Mouse (Mus musculus): ENCODE results near the gene Zfp977.
"Not testable (repeated sequence)": the region's sequence is repeated elsewhere in the genome, so short reads cannot be mapped to it uniquely, and the experiment has no call there.

Zfp977 gene

DNA sequence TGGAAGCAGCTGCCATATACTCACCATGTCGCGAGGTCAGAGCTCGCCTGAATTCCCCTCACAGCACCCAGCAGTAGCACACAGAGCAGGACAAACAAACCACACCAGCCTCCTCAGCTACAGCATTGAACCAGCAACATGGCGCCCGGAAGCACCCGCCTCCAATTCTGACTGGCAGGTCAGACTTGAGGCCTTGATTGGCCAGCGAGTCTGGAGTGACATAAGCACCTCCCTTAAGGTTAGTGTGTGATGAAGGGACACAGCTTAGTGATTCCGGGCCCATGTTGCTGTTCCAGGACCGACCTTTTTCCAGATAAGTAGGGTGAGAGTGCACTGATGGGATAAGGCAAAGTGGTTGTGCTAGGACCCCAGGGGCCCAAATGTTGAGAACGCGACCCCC, at the start of gene Zfp977:
Gene Zfp977, minus strand, starts transcription at position 135 of the 400 bp plus-strand sequence.
- not testable (repeated sequence) for DNase-seq

DNA sequence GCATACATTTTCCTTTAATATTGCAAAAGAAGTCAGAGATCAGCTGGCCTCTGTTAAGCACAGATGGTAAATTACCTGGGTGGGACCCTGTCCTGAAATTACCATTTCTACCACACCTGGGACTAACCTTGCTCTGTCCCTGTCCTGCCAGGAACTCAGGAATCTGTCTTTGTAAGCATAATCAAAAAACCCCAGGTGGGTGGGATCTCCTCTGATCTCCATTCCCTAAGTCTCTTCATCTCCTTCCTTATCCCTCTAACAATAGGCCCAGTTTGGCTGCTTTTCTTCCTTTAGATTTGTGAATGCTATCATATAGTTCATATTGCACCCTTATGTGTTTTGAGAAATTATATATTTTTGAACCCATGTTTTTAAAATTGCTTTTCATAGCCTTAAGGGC, 38.7 kb upstream of the Zfp977 start:
- DNase-seq = not testable (repeated sequence)

GRCm38 (mm10) chr7:42595666-42596065, 3.3 kb upstream of the Zfp977 start:
- DNase-seq = not testable (repeated sequence)

- DNase-seq = not testable (repeated sequence)
Observed at GRCm38 (mm10) chr7:42591311-42591710, 1.0 kb downstream of the Zfp977 start.

- no peak for DNase-seq
Observed at GRCm38 (mm10) chr7:42578488-42578887, 13.9 kb downstream of the Zfp977 start, which contains the start of gene Gm21028. TSS of gene Gm21028 (minus strand) at chr7:42578588.

DNA sequence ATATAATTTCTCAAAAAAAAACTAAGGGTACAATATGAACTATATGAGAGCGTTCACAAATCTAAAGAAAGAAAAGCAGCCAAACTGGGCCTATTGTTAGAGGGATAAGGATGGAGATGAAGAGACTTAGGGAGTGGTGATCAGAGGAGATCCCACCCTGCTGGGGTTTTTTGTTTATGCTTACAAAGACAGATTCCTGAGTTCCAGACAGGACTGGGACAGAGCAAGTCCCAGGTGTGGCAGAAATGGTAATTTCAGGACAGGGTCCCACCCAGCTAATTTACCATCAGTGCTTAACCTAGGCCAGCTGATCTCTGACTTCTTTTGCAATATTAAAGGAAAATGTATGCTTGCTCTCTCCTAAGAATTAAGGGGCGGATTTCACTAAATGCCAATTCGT, 40.6 kb downstream of the Zfp977 start:
- no peak for DNase-seq

All from cerebellum, adult 9-11 months (tissue).